Mouse (Mus musculus) Muller cell, postnatal 12 days (primary cell): ENCODE results near the gene Il3.

Experiments
- DNase-seq: peaks from one replicate; pipeline ENCODE4 v3.0.0-alpha.2; 2015; ENCODE audit errors: inconsistent ontology term

The Il3 gene

DNA sequence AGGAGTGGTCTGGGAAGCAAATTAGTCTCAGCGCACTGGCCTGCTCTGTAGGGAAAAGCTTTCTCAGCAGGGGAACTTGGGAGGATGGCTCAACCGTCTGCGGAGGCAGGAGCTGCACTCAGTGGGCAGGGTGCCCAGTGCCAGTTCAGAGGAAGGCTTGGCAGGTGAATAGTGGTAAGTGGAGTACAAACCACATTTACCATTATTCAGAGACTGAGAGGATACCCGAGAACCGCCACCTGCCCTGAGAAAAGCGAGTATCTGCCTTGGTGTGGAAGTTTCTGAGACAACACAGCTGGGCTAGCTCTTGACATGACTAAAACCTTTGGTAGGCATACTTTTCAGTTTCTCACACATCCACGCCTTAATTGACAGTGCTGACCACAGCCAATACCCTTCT is 49.7 kb downstream of the Il3 start:
- peak; percentile 84 for DNase-seq

GRCm38 (mm10) chr11:54216091-54216490 is 51.0 kb downstream of the Il3 start:
- DNase-seq, result peak; percentile 82
